Mouse (Mus musculus): ENCODE results near the gene Mrap2.
A peak's percentile ranks its signal among the peaks of the same experiment; 100 is the strongest.
"Not testable (repeated sequence)": the region's sequence is repeated elsewhere in the genome, so short reads cannot be mapped to it uniquely, and the experiment has no call there.

Mrap2 gene

GRCm38 (mm10) chr9:87144106-87144505 is at the start of gene Mrap2:
Gene Mrap2, plus strand, starts transcription at chr9:87144306.
- peak; percentile 66 for DNase-seq (ENCODE audit: extremely low spot score)

DNA sequence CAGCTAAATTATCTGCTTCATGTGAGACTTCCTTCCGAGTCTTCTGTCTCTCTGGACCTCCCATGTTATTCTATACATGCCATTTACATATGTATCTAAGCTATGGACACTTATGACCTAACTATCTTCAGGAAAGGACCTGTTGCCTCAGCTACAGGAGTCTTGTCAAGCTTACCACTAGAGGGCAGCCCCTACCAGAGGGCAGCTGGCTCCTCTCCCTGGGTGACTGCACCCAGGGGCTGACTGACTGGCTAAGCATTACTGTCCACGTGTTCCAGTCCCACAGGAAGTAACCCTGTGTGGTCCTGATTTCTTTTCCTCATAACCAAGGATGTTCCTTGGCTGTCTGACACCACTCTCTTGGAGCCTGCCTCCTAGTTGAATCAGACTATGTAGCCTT is 46.1 kb upstream of the Mrap2 start:
- DNase-seq (ENCODE audit: extremely low spot score): no peak

- no peak for DNase-seq (ENCODE audit: extremely low spot score)
Measured at GRCm38 (mm10) chr9:87115019-87115418, 29.1 kb upstream of the Mrap2 start.

GRCm38 (mm10) chr9:87115456-87115931 is 28.6 kb upstream of the Mrap2 start:
- DNase-seq (ENCODE audit: extremely low spot score): no peak

DNA sequence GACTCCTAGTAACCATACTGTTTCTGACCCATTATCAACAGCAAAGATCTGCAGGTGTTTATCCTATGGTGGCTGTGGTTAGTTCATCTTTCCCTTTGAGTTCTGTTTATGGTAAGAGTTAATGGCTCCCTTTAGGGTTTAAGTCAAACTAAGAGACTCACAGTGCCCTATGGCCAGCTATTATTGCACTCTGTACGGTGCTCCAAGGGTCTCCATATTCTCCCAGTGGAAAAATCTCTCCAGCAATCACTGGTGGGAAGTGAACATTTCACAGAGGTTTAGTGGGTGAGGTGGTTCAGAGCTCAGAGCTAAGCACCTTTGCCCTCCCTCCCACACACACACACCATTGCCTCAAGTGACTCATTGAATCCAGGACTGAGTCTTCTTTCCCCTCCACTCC is 28.1 kb upstream of the Mrap2 start:
- no peak for DNase-seq (ENCODE audit: extremely low spot score)

DNA sequence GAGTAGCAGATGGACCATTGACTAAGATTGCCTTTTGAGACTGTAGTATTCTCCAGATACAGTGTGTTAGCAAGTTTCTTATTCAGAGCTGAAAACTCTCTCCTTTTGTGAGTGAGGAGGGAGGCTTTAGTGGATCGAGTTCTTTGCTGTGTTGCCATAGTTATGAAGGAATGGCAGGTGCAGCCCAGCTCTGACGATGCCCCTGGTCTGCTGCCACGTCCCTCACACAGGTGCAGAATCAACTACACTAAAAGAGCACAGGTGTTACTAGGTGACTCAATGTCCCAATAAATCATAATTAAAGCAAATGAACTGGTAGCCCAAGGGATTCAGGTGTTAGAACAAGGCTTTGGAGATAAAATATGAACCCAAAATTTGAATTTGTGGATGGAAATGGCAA is 25.1 kb upstream of the Mrap2 start:
- no peak for DNase-seq (ENCODE audit: extremely low spot score)

- no peak for DNase-seq (ENCODE audit: extremely low spot score)
Measured at GRCm38 (mm10) chr9:87121956-87122493, 22.1 kb upstream of the Mrap2 start.

- DNase-seq (ENCODE audit: extremely low spot score): not testable (repeated sequence)
Measured at GRCm38 (mm10) chr9:87127046-87127445, 17.1 kb upstream of the Mrap2 start.

DNA sequence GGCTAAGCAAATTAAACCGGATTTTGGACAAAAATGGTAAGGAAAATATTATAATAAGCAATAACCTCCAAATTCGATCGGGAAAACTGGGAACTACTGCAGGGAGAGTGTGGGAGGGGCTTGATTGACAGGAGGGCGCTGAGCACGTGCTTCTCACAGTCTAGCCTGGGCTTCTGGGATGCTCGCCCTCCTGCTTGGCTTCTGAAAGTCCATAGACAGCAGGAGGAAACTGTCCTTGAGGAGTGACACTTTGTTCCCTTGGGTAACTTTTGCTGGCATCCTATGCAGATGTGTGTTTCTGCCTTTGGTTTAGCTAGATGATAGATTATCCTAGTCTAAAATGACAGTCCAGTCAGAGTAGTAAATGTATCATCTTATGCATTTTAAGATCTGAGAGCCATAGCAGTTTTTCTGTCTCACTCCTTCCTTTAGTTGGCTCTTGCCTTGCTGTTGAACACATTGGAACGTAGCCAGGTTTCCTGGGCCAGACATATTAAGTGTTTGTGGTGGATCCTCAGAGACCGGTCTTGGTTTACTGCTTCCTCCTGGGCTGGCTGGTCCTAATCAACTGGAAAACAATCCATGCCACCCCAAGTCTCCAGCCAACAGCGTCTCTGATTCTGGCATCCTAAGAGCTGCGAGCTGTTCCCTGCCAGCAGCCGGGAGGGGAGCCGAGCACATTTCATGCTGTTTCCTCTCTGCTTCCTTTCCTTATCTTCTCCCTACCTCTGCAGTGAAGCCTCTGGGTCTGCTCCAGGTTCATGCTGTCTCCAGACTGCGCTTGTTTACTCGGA is 8.1 kb upstream of the Mrap2 start:
- no peak for DNase-seq (ENCODE audit: extremely low spot score)

DNA sequence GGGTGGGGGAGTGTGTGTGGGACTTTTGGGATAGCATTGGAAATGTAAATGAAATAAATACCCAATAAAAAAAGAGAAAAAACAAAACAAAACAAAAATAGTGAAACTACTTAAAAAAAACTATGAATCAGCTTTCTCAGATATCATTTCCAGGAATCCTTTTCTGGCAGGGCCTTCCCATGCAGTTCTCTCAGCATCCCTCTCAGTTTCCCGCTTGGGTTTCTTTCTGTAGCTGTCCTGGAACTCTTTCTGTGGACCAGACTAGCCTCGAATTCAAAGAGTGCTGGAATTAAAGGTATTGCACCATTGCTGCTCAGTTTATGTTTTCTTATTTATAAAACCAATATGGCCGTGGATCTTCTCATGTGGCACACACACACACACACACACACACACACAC is 1.0 kb upstream of the Mrap2 start:
- DNase-seq (ENCODE audit: extremely low spot score): no peak

DNA sequence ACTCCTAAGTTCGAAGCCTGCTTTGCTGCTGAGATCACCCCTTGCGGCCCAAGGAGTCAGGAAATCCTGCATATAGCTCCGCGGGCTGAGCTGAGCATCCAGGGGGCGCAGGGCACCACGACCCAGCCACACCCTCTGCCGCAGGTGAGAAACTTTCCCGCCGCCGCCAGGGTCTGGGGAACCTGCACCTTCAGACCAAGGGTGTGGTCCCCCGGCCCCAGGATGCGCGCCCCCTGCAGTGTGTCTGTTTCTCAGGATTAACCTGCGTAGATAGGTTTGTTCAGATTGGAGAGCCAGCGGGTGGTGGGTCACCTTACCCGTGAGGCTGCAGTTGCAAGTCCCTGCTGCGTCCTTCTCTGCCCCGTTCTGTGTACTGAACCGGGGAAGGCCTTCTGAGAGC is 426 bp downstream of the Mrap2 start:
- no peak for DNase-seq (ENCODE audit: extremely low spot score)

DNA sequence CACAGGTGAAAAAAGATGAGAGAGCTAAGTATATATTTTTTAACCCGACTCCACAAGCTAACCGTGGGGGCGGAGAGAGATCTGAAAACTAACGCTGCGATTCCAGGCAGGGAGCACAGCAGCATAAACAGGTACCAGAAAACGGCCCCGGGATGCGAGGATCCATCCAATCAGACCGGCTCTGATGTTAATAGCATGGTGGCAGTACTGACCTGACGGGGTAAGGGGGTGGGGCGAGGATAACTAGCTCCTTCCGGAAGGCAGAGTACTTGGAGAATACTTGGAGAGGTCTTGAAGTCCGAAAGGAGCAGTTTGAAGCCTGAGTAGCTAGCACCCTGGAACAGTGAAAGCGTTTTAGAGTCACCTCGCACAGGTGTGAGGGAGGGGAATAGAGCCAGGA is 1.1 kb downstream of the Mrap2 start:
- peak; percentile 31 for DNase-seq (ENCODE audit: extremely low spot score)

DNA sequence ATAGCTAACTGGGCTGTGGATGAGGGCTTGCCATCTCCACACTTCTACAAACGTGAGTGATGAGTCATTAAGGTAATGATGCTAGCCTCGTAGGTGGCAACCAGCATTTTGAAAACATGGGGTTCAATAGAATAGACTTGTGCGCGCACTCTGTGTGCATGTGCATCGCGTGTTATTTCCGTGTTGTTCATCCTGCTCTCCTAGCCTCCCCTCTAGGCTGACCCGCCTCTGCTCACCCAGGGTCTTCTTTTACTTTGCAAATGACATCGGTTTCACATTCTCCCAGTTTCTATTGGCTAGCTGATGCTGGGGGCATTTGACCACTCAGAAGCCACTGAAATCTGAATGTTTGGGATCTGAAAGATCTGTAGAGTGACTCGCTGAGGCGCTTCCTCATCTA is 1.6 kb downstream of the Mrap2 start:
- no peak for DNase-seq (ENCODE audit: extremely low spot score)

GRCm38 (mm10) chr9:87146400-87146799 is 2.3 kb downstream of the Mrap2 start:
- no peak for DNase-seq (ENCODE audit: extremely low spot score)

- DNase-seq (ENCODE audit: extremely low spot score): no peak
Measured at GRCm38 (mm10) chr9:87147927-87148326, 3.8 kb downstream of the Mrap2 start.

DNA sequence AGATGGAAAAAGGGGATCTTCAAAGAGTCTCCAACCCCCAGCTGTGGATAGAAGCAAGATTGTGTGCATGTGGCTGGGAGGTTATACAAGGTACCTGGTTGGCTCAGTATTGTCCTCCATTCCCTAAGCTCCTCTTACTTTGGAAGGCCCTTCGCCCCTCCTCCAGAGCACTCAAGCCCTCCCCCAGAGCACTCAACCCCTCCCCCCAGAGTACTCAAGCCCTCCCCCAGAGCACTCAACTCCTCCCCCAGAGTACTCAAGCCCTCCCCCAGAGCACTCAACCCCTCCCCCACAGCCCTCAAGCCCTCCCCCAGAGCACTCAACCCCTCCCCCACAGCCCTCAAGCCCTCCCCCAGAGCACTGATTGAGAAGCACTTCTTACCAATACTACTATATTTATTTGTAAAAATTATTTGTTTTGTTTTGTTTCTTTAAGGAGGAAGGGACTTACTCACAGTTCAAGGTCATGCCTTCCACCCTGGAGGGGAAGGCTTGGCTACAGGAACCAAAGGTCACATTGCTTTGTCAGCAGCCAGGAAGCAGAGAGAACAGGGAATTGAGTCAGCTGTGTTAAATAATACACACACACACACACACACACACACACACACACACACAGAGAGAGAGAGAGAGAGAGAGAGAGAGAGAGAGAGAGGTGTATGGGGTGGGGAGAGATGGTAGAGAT is 8.7 kb downstream of the Mrap2 start:
- DNase-seq (ENCODE audit: extremely low spot score): no peak

DNA sequence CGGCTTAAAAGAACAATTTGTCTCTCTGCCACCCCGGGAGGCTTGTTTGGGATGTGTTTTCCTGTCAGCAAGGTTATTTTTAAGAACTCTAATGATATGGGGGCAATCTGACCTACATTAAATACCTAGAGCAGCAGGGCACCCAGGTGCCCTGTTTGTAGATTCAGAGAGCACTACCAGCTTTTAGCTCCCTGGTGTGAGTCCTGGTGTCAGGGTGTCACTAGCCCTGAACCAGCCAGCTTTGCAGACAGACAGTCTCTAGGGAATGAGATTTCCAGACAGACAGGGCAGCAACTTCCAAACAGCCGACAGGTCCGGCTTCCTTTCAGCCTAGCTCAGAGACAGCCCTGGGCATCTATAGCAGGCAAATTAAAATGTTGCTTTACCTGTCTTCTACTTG is 18.5 kb downstream of the Mrap2 start:
- no peak for DNase-seq (ENCODE audit: extremely low spot score)

- no peak for DNase-seq (ENCODE audit: extremely low spot score)
Measured at GRCm38 (mm10) chr9:87167001-87167830, 23.1 kb downstream of the Mrap2 start.

DNA sequence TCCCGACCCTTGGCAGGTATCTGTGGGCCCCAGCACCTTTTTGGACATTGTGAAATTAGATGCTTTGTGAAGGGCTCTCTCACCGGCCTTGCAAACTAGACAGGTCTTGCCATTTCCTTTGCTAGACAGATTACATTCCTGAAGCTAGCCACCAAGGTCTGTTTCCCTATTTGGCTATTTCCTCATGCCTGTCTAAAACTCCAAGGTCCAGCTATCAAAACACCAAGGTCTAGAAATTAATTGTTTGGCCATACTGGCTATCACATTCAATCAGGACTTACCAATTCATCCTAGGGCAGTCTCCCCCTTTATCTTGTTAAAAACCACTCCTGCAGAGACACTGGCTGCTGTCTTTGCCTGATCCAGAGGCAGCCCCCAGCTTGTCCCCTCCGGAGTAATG is 23.9 kb downstream of the Mrap2 start:
- no peak for DNase-seq (ENCODE audit: extremely low spot score)

- no peak for DNase-seq (ENCODE audit: extremely low spot score)
Measured at GRCm38 (mm10) chr9:87169144-87169543, 25.0 kb downstream of the Mrap2 start.

GRCm38 (mm10) chr9:87170891-87171290 is 26.8 kb downstream of the Mrap2 start:
- no peak for DNase-seq (ENCODE audit: extremely low spot score)

- DNase-seq (ENCODE audit: extremely low spot score): no peak
Measured at GRCm38 (mm10) chr9:87171517-87171916, 27.4 kb downstream of the Mrap2 start.

Measured in embryo, embryonic 9.5 days (tissue).